Mouse (Mus musculus): ENCODE data around the gene Olfr1031. TPM values are rescaled to one million over a fixed set of nuclear protein-coding genes. Genes with fewer than 3 reads are reported as not detected.

Gene Olfr1031
- total RNA-seq (2012; rRNA removed) (not detected in 2 replicates), total RNA-seq (2014; rRNA removed) (not detected in 2 replicates), polyA plus RNA-seq (2012; ENCODE audit: insufficient read length, low read depth) (not detected in 2 replicates)

DNA sequence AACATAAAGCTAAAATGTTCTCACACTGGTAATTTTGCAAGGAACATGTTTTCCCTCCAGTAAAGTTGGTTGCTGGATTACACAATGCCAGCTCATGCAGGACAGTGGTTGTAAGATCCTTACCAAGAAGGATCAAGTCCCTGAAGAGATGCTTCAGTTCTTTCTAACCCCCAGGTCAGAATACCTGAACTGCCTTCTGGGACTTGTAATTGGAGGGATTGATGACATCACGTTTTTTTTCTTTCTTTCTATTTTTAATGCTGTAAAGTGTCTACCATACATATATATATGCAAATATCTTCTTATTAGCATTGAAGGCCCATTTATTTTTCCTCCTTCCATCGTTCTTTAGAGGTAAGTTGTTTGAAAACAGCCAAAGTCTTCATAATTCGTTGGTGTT is at the start of gene Olfr1031:
Olfr1031 (plus strand) TSS at position 301 of the 400 bp plus-strand sequence.
- H3K4me2 ChIP-seq (ENCODE audit: insufficient read depth, low read depth, poor library complexity, severe bottlenecking) = no peak within 1 kb of the TSS
- H3K27me3 ChIP-seq (replicated peaks) = no peaks in the 10 kb centered on the region
- no peak within 1 kb of the TSS for H3K9ac ChIP-seq (ENCODE audit: insufficient read depth, low read depth)
- H3K36me3 ChIP-seq (replicated peaks in 1 of 2; ENCODE audit: control insufficient read depth in 1 of 2, insufficient read depth in 1 of 2, low read length in 1 of 2) = no peaks in the 10 kb centered on the region
- no peaks in the 10 kb centered on the region for H3K79me2 ChIP-seq (replicated peaks; ENCODE audit: control insufficient read depth, extremely low read depth, insufficient read depth, poor library complexity, severe bottlenecking)
- no peak for DNase-seq (ENCODE audit: extremely low read depth)
- dilution Hi-C loops (cut with MboI; ENCODE audit: extremely low pct_ligation_motif_present, extremely low pct_unique_long_range_greater_than_20kb, low sequenced_read_pairs) (no loop called here), in situ Hi-C loops (cut with MboI; ENCODE audit: low pct_ligation_motif_present, low pct_unique_long_range_greater_than_20kb, low sequenced_read_pairs) (no loop called here)
- no peak within 1 kb of the TSS for H3K27ac ChIP-seq (ENCODE audit: insufficient read depth, low read depth)
- no peak within 1 kb of the TSS for H3K4me3 ChIP-seq (replicated peaks in 1 of 3; ENCODE audit: low read depth in 2 of 3, low read length in 2 of 3, poor library complexity in 1 of 3)
- TF ChIP-seq E2F4 (IDR thresholded peaks at IDR 0.05; ENCODE audit: insufficient replicate concordance, low read depth, low read length) (no peak), BHLHE40 (IDR thresholded peaks at IDR 0.05; ENCODE audit: low read depth, low read length) (no peak)
- H3K4me1 ChIP-seq (ENCODE audit: control insufficient read depth in 1 of 2, insufficient read depth in 2 of 2) = no peaks in the 10 kb centered on the region
- H3K9me3 ChIP-seq (replicated peaks; ENCODE audit: low read length) = peaks cover 15% of the 10 kb centered on the region

DNA sequence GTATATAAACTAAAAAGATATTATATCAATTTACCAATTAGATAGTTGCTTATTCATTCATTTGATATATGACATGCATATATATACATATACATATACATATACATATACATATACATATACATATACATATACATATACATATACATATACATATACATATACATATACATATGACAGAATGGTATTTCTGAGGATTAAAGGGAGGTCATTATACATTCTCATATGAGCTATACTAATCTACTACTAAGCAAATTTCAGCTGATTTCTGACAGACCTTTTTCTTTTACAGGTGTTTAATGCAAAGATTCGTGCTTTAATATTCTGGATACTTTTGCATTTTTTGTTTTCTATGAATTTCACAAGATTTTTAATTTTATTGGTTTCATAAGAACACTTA is 40.0 kb upstream of the Olfr1031 start, which contains the start of gene Olfr1028:
Olfr1028 (plus strand) TSS at position 301 of the 400 bp plus-strand sequence.
- Histone ChIP-seq H3K9ac (ENCODE audit: insufficient read depth, low read depth) (no peak within 1 kb of the TSS), H3K4me3 (replicated peaks in 1 of 3; ENCODE audit: low read depth in 2 of 3, low read length in 2 of 3, poor library complexity in 1 of 3) (no peak within 1 kb of the TSS), H3K79me2 (replicated peaks; ENCODE audit: control insufficient read depth, extremely low read depth, insufficient read depth, poor library complexity, severe bottlenecking) (no peaks in the 10 kb centered on the region), H3K27ac (ENCODE audit: insufficient read depth, low read depth) (no peak within 1 kb of the TSS), H3K4me2 (ENCODE audit: insufficient read depth, low read depth, poor library complexity, severe bottlenecking) (no peak within 1 kb of the TSS), H3K27me3 (replicated peaks) (no peaks in the 10 kb centered on the region), H3K4me1 (ENCODE audit: control insufficient read depth in 1 of 2, insufficient read depth in 2 of 2) (no peaks in the 10 kb centered on the region), H3K9me3 (replicated peaks; ENCODE audit: low read length) (peaks cover 7% of the 10 kb centered on the region), H3K36me3 (replicated peaks in 1 of 2; ENCODE audit: control insufficient read depth in 1 of 2, insufficient read depth in 1 of 2, low read length in 1 of 2) (no peaks in the 10 kb centered on the region)
- in situ Hi-C loops (cut with MboI; ENCODE audit: low pct_ligation_motif_present, low pct_unique_long_range_greater_than_20kb, low sequenced_read_pairs) (no loop called here), dilution Hi-C loops (cut with MboI; ENCODE audit: extremely low pct_ligation_motif_present, extremely low pct_unique_long_range_greater_than_20kb, low sequenced_read_pairs) (no loop called here)
- TF ChIP-seq JUND (conservative IDR thresholded peaks at IDR 0.05; ENCODE audit: low read depth, low read length) (no peak), ZC3H11A (IDR thresholded peaks at IDR 0.05; ENCODE audit: low read depth, low read length) (no peak)
- no peak for DNase-seq (ENCODE audit: extremely low read depth)

DNA sequence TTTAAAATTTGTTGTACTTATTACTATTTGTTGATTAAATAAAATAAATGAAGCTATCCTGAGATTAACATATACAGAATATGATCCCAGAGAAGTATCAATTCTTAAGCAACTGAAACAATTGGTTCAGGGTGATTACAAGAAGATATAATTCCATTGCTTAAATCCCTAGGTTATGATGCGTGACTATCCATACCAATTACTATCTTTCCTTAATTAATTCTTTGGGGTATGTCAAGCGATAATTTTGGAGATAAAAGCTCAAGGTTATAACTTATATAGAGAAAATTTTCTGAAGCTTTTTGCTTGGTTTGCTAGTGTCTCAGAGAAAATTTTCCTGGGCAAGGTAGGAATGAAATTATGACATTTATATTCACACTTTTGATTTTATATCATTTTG is 16.5 kb upstream of the Olfr1031 start, which contains the start of gene Olfr1029:
Olfr1029 (plus strand) TSS at position 301 of the 400 bp plus-strand sequence.
- dilution Hi-C loops (cut with MboI; ENCODE audit: extremely low pct_ligation_motif_present, extremely low pct_unique_long_range_greater_than_20kb, low sequenced_read_pairs) = no loop called here
- Histone ChIP-seq H3K9me3 (replicated peaks; ENCODE audit: low read length) (peaks cover 7% of the 10 kb centered on the region), H3K4me3 (replicated peaks in 1 of 3; ENCODE audit: low read depth in 2 of 3, low read length in 2 of 3, poor library complexity in 1 of 3) (no peak within 1 kb of the TSS), H3K4me2 (ENCODE audit: insufficient read depth, low read depth, poor library complexity, severe bottlenecking) (no peak within 1 kb of the TSS), H3K79me2 (replicated peaks; ENCODE audit: control insufficient read depth, extremely low read depth, insufficient read depth, poor library complexity, severe bottlenecking) (no peaks in the 10 kb centered on the region), H3K36me3 (replicated peaks in 1 of 2; ENCODE audit: control insufficient read depth in 1 of 2, insufficient read depth in 1 of 2, low read length in 1 of 2) (no peaks in the 10 kb centered on the region), H3K27me3 (replicated peaks) (no peaks in the 10 kb centered on the region), H3K4me1 (ENCODE audit: control insufficient read depth in 1 of 2, insufficient read depth in 2 of 2) (no peaks in the 10 kb centered on the region), H3K27ac (ENCODE audit: insufficient read depth, low read depth) (no peak within 1 kb of the TSS), H3K9ac (ENCODE audit: insufficient read depth, low read depth) (no peak within 1 kb of the TSS)
- TF ChIP-seq MYC (IDR thresholded peaks at IDR 0.05; ENCODE audit: low read depth, low read length) (no peak), CHD2 (IDR thresholded peaks at IDR 0.05; ENCODE audit: low read length) (no peak), ETS1 (conservative IDR thresholded peaks at IDR 0.05; ENCODE audit: low read depth, low read length) (no peak), MAX (IDR thresholded peaks at IDR 0.05; ENCODE audit: low read length) (no peak), UBTF (IDR thresholded peaks at IDR 0.05; ENCODE audit: low read depth, low read length) (no peak), JUN (IDR thresholded peaks at IDR 0.05; ENCODE audit: insufficient read depth, low read depth, low read length) (no peak), EP300 (IDR thresholded peaks at IDR 0.05; ENCODE audit: low read length) (no peak), ZMIZ1 (IDR thresholded peaks at IDR 0.05; ENCODE audit: low read depth, low read length) (no peak)
- in situ Hi-C loops (cut with MboI; ENCODE audit: low pct_ligation_motif_present, low pct_unique_long_range_greater_than_20kb, low sequenced_read_pairs) = no loop called here
- no peak for DNase-seq (ENCODE audit: extremely low read depth)

All from CH12.LX (cell line).